Mouse (Mus musculus) hindbrain, embryonic 13.5 days (tissue): Measurements from ENCODE around the gene Caskin2. TPM values are rescaled to one million over a fixed set of nuclear protein-coding genes. Genes with fewer than 3 reads are reported as not detected.

ENCODE experiments used
- ATAC-seq: fragments of 200-750 bp; cut with Nextera tagmentation; 2 replicates; pipeline ENCODE4 v1.8.0; 2017; ENCODE audit warnings: moderate TSS enrichment; ENCODE audit not compliant: low FRiP score
- H3K27ac ChIP-seq: fragments of 300-500 bp; sonication (generic); 2 replicates; pipeline ENCODE4 v1.5.1; 2015; ENCODE audit warnings: inconsistent platforms, mild to moderate bottlenecking, moderate library complexity
- H3K27me3 ChIP-seq: fragments of 300-500 bp; sonication (generic); 2 replicates; pipeline ENCODE4 v1.6.1; 2015; ENCODE audit warnings: mild to moderate bottlenecking, inconsistent platforms
- H3K36me3 ChIP-seq: fragments of 300-500 bp; sonication (generic); 2 replicates; pipeline ENCODE4 v1.6.1; 2015; ENCODE audit warnings: mild to moderate bottlenecking, inconsistent platforms
- H3K4me1 ChIP-seq: fragments of 300-500 bp; sonication (generic); replicated peaks from 2 replicates; pipeline ENCODE4 v1.6.1; 2015; ENCODE audit warnings: inconsistent platforms
- H3K4me2 ChIP-seq: fragments of 300-500 bp; sonication (generic); 2 replicates; pipeline ENCODE4 v1.6.1; 2015; ENCODE audit warnings: inconsistent platforms, mild to moderate bottlenecking, moderate library complexity
- H3K4me3 ChIP-seq: fragments of 300-500 bp; sonication (generic); 2 replicates; pipeline ENCODE4 v1.5.1; 2015; ENCODE audit warnings: mild to moderate bottlenecking, inconsistent platforms
- H3K9ac ChIP-seq: fragments of 300-500 bp; sonication (generic); 2 replicates; pipeline ENCODE4 v1.6.1; 2015; ENCODE audit warnings: mild to moderate bottlenecking, inconsistent platforms
- H3K9me3 ChIP-seq: fragments of 300-500 bp; sonication (generic); 2 replicates; pipeline ENCODE4 v1.6.1; 2016; ENCODE audit warnings: inconsistent platforms
- WGBS: fragments of 180-500 bp; shearing (Covaris S2); methylation state at CpG from one replicate; pipeline ENCODE4 v1.1.7; 2015; 5-methylcytosine and 5-hydroxymethylcytosine counted together
- polyA plus RNA-seq: library from polyadenylated mRNA; unstranded; fragments of >200 nt; fragmentation: Nextera tagmentation; extraction: Ambion mirVana; gene quantifications from 2 replicates; pipeline ENCODE4 v1.2.1, GENCODE M21; 2015

The Caskin2 gene
- polyA plus RNA-seq, 1 experiment from 2014 or later, result 11.8 TPM

GRCm38 (mm10) chr11:115811381-115812093 lies 1.9 kb downstream of the Caskin2 start:
- 79% methylated on average over 20 of the region's 20 CpGs for WGBS
- Histone ChIP-seq H3K9ac (peak overlapping the region; percentile 93), H3K4me1 (peaks cover 85% of the 10 kb centered on the region)

GRCm38 (mm10) chr11:115810377-115810776 lies 3.1 kb downstream of the Caskin2 start:
- peak overlapping the region; percentile 93 for H3K9ac ChIP-seq
- 75% methylated on average over 14 of the region's 14 CpGs for WGBS
- no peaks in the 10 kb centered on the region for H3K27me3 ChIP-seq
- peak overlapping the region; percentile 91 for H3K4me3 ChIP-seq
- H3K9me3 ChIP-seq, result no peaks in the 10 kb centered on the region
- peaks cover 79% of the 10 kb centered on the region for H3K4me1 ChIP-seq
- ATAC-seq, result no peak
- peak overlapping the region; percentile 83 for H3K27ac ChIP-seq
- peak overlapping the region; percentile 92 for H3K4me2 ChIP-seq
- peaks cover 20% of the 10 kb centered on the region for H3K36me3 ChIP-seq

More at GRCm38 (mm10) chr11:115811381-115812093, 1.9 kb downstream of the Caskin2 start:
- Histone ChIP-seq H3K27me3 (no peaks in the 10 kb centered on the region), H3K36me3 (peaks cover 15% of the 10 kb centered on the region), H3K4me2 (peak overlapping the region; percentile 92), H3K9me3 (no peaks in the 10 kb centered on the region), H3K27ac (peak overlapping the region; percentile 77; the same call in 1 of the 2 replicates), H3K4me3 (peak overlapping the region; percentile 91)
- no peak for ATAC-seq

GRCm38 (mm10) chr11:115809311-115809781 lies 4.1 kb downstream of the Caskin2 start:
- 52% methylated on average over 8 of the region's 8 CpGs for WGBS
- Histone ChIP-seq H3K4me2 (peak overlapping the region; percentile 92), H3K9me3 (no peaks in the 10 kb centered on the region), H3K4me3 (no peak overlapping the region), H3K9ac (peak overlapping the region; percentile 60), H3K36me3 (peaks cover 30% of the 10 kb centered on the region), H3K27me3 (no peaks in the 10 kb centered on the region), H3K4me1 (peaks cover 75% of the 10 kb centered on the region), H3K27ac (peak overlapping the region; percentile 83)
- ATAC-seq, result no peak

GRCm38 (mm10) chr11:115808696-115809310 lies 4.6 kb downstream of the Caskin2 start:
- H3K4me3 ChIP-seq, result 0 out of 2 replicates have a peak overlapping the region, but pooled peaks have one; percentile 1
- peaks cover 33% of the 10 kb centered on the region for H3K36me3 ChIP-seq
- H3K4me1 ChIP-seq, result peaks cover 71% of the 10 kb centered on the region
- peak overlapping the region; percentile 92 for H3K4me2 ChIP-seq
- no peaks in the 10 kb centered on the region for H3K27me3 ChIP-seq
- no peak for ATAC-seq
- H3K9ac ChIP-seq, result peak overlapping the region; percentile 60
- H3K9me3 ChIP-seq, result no peaks in the 10 kb centered on the region
- WGBS, result 43% methylated on average over 10 of the region's 10 CpGs
- H3K27ac ChIP-seq, result peak overlapping the region; percentile 83

DNA sequence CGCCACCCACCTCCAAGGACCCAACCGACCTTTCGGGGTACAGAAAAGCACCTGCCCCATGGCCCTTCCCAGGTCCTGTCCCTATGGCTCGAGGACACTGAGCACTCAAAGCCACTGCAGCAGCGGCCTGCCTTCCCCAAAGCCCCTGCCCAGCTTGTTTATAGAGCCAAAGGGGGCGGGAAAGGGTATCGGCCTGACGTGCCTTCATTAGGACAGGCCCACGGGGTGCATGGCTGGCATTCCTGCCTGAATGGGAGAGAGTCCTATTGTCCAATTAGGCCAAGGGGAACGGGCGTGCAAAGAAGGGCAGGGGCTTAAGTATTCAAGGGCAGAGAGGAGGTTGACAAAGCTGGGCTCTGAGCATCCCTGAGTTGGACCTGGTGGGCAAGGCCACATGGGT lies 5.5 kb downstream of the Caskin2 start:
- Histone ChIP-seq H3K4me2 (peak overlapping the region; percentile 92), H3K9ac (peak overlapping the region; percentile 60; the same call in 1 of the 2 replicates), H3K9me3 (no peaks in the 10 kb centered on the region), H3K4me3 (no peak overlapping the region), H3K4me1 (peaks cover 67% of the 10 kb centered on the region), H3K27ac (peak overlapping the region; percentile 83), H3K36me3 (peaks cover 41% of the 10 kb centered on the region), H3K27me3 (no peaks in the 10 kb centered on the region)
- 49% methylated on average over 11 of the region's 11 CpGs for WGBS
- 0 out of 2 replicates have a peak, but pooled peaks have one; percentile 9 for ATAC-seq

DNA sequence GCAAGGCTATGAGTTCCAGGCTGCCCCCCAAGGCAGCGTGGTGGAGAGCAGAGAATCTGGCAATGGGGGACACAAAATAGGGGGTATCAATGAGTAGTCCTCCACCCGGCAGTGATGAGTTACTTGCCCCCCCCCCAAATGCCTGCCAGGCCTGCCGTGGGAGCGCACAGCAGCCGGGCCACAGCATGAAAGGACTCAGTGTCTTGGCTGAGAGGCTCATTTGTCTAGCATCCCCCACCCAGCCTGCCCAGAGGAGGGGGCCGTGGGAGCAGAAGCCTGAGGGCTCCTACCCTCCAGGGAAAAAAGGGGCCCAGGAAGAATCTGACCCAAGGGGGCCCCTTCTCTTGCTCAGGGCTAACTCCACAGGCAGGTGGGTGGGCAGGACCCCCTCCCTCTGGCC lies 6.1 kb downstream of the Caskin2 start:
- Histone ChIP-seq H3K27ac (peak overlapping the region; percentile 83), H3K27me3 (no peaks in the 10 kb centered on the region), H3K9me3 (no peaks in the 10 kb centered on the region), H3K4me2 (peak overlapping the region; percentile 92), H3K36me3 (peaks cover 48% of the 10 kb centered on the region), H3K9ac (0 out of 2 replicates have a peak overlapping the region, but pooled peaks have one; percentile 11), H3K4me1 (peaks cover 61% of the 10 kb centered on the region), H3K4me3 (no peak overlapping the region)
- 46% methylated on average over 6 of the region's 6 CpGs for WGBS
- ATAC-seq, result peak; percentile 58

- Histone ChIP-seq H3K9me3 (no peaks in the 10 kb centered on the region), H3K9ac (no peak overlapping the region), H3K4me2 (peak overlapping the region; percentile 92; the same call in 1 of the 2 replicates), H3K4me3 (no peak overlapping the region), H3K36me3 (peaks cover 56% of the 10 kb centered on the region), H3K27ac (peak overlapping the region; percentile 83; the same call in 1 of the 2 replicates), H3K27me3 (no peaks in the 10 kb centered on the region), H3K4me1 (peaks cover 49% of the 10 kb centered on the region)
- WGBS, result 96% methylated on average over 10 of the region's 10 CpGs
- no peak for ATAC-seq
Observed at GRCm38 (mm10) chr11:115806154-115806553, 7.3 kb downstream of the Caskin2 start.

GRCm38 (mm10) chr11:115805005-115805404 lies 8.4 kb downstream of the Caskin2 start:
- Histone ChIP-seq H3K9me3 (no peaks in the 10 kb centered on the region), H3K36me3 (peaks cover 63% of the 10 kb centered on the region), H3K4me2 (no peak overlapping the region), H3K27me3 (no peaks in the 10 kb centered on the region), H3K4me3 (no peak overlapping the region), H3K9ac (no peak overlapping the region), H3K27ac (no peak overlapping the region), H3K4me1 (peaks cover 38% of the 10 kb centered on the region)
- WGBS, result 93% methylated on average over 7 of the region's 7 CpGs
- ATAC-seq, result no peak

GRCm38 (mm10) chr11:115803072-115803709 lies 10.2 kb downstream of the Caskin2 start:
- Histone ChIP-seq H3K4me3 (no peak overlapping the region), H3K4me1 (peaks cover 20% of the 10 kb centered on the region), H3K4me2 (no peak overlapping the region), H3K9me3 (no peaks in the 10 kb centered on the region), H3K27me3 (no peaks in the 10 kb centered on the region), H3K27ac (no peak overlapping the region), H3K36me3 (peaks cover 81% of the 10 kb centered on the region), H3K9ac (no peak overlapping the region)
- no peak for ATAC-seq
- 93% methylated on average over 24 of the region's 24 CpGs for WGBS

DNA sequence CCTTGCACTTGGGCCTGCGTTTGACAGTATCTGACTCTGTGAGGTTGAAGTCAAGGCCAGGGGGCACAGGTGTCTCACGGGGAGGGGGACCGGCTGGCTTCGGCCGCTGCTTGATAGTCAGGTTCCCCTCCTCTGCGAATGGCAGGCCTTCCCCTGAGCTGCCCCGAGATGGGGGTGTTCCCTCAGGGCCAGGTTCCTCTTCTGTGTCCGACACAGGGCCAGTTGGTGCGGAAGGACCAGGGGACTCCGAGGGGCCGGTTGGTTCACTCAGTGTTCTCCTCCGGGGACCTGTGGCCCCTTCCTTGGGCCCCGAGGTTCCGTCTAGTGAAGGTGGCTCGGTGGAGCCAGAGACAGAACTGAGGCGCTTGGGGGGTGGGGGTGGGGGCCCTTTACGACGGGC lies 12.5 kb downstream of the Caskin2 start:
- no peaks in the 10 kb centered on the region for H3K9me3 ChIP-seq
- no peak overlapping the region for H3K9ac ChIP-seq
- peaks cover 91% of the 10 kb centered on the region for H3K36me3 ChIP-seq
- 89% methylated on average over 17 of the region's 18 CpGs for WGBS
- H3K4me3 ChIP-seq, result no peak overlapping the region
- no peak for ATAC-seq
- H3K27me3 ChIP-seq, result no peaks in the 10 kb centered on the region
- H3K27ac ChIP-seq, result no peak overlapping the region
- H3K4me1 ChIP-seq, result no peaks in the 10 kb centered on the region
- H3K4me2 ChIP-seq, result no peak overlapping the region

DNA sequence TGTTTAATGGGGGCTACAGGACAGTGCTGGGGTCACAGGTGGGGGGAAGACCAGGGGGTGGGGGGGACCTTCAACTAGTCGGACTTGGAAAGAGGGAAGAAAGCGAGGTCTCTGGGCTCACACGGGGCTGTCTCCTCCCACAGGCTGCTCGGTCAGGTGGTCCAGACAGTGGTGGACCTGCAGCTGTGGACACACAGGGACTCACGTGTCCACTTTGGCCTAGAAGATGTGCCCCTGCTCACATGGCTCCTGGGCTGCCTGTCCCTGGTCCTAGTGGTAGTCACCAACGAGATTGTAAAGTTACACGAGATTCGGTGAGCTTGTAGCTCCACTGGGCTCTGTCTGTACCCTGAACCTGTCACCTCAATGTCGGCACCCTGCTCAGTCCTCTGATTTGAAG lies 15.8 kb downstream of the Caskin2 start:
- H3K27me3 ChIP-seq, result no peaks in the 10 kb centered on the region
- H3K4me3 ChIP-seq, result no peak overlapping the region
- H3K9me3 ChIP-seq, result no peaks in the 10 kb centered on the region
- 0 out of 2 replicates have a peak overlapping the region, but pooled peaks have one; percentile 9 for H3K27ac ChIP-seq
- H3K4me2 ChIP-seq, result no peak overlapping the region
- no peaks in the 10 kb centered on the region for H3K4me1 ChIP-seq
- H3K9ac ChIP-seq, result no peak overlapping the region
- WGBS, result 84% methylated on average over 9 of the region's 9 CpGs
- no peak for ATAC-seq
- peaks cover 100% of the 10 kb centered on the region for H3K36me3 ChIP-seq

GRCm38 (mm10) chr11:115796898-115797297 lies 16.5 kb downstream of the Caskin2 start:
- Histone ChIP-seq H3K27ac (0 out of 2 replicates have a peak overlapping the region, but pooled peaks have one; percentile 9), H3K27me3 (no peaks in the 10 kb centered on the region), H3K4me2 (no peak overlapping the region), H3K4me1 (no peaks in the 10 kb centered on the region), H3K9me3 (no peaks in the 10 kb centered on the region), H3K9ac (no peak overlapping the region), H3K4me3 (no peak overlapping the region), H3K36me3 (peaks cover 100% of the 10 kb centered on the region)
- 83% methylated on average over 15 of the region's 15 CpGs for WGBS
- ATAC-seq, result no peak
